Mouse (Mus musculus) mouse embryonic stem cell (cell line): ENCODE measurements at regions not wholly inside any gene's neighbourhood (a gene's known extent, or its start where the extent isn't known, plus 50 kb on each side); places are given as distances from the start of the nearest gene placed in this dataset.

ENCODE experiments used
- in situ Hi-C, 2 experiments: fragments of 300-500 bp; cut with MboI; formaldehyde crosslinking; loops; 1 replicate in 1 of 2; 3 replicates in 1 of 2; pipeline ENCODE4 v1.14.3; 2019 to 2020; ENCODE audit warnings: low sequenced_read_pairs in 2 of 2, low pct_unique_long_range_greater_than_20kb in 1 of 2, mixed read lengths in 1 of 2; ENCODE audit not compliant: unreplicated experiment in 1 of 2

GRCm38 (mm10) chr6:133904501-133904900 lies 50.9 kb upstream of the Kap start:
- in situ Hi-C loops = no loop called here

DNA sequence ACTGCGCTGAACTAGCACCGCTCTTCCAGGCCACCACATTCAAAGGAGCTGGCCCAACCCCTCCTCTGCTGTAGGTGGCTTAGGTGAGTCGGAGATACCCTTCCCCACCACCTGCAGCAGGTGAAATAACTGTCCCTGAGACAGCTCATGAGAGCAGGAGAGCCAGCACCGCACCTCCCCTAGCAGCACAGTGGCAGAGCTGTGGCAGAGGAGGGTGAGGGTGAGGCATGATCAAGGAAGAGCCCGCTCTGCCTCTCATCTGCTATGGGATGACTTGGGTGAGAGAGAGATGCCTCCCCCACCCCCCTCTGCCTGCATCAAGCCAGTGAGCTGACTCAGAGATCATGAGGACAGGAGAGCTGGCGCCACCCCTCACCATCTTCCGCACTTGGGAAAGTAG lies 81.1 kb upstream of the Kap start:
- in situ Hi-C loops = no loop called here

DNA sequence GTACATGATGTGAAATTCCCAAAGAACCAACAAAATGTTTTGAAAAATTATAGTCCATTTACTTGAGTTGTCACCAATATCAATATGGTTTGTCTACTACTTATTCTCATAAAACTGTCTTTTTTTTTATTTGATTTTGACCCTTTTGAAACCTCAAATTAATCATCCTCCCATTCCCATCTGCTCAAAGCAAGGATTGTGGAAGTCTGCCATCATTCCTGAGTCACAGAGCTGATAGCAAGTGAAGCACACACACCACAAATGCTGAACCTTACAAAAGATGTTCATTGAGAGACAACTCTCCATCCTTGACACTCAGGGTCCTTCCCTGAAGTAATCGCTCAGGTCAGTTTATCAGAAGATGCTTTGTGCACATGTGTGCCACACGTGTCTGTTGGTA lies 82.1 kb upstream of the Kap start:
- in situ Hi-C loops = no loop called here

- in situ Hi-C loops = loop anchor here (5.0 to 25.0 kb wide), 4 partner anchors 282 to 652 kb away; no protein-coding TSS in a partner anchor
Observed at GRCm38 (mm10) chr6:133959902-133960634, 75.4 kb upstream of the Etv6 start.

DNA sequence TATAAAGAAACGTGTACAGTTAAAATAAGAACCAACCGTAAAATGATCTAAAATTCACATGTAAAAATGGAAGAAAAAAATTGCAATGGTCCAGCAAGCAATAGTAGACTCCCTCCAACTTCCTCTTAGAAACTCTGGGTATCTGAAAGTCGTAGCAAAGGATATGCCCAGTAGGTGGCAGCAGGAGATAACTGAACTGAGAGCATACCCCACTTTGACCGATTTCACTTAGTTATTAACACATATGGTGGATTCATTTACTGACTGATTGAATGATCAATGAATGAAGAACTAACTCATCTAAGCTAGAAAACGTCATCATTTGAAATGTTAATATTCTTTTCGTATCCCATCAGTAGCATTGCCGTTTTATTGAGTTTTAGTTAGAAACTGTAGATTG lies 74.8 kb upstream of the Etv6 start:
- in situ Hi-C loops = loop anchor here (5.0 to 25.0 kb wide), 3 partner anchors 282 to 652 kb away; no protein-coding TSS in a partner anchor

- in situ Hi-C loops = loop anchor here (5.0 to 25.0 kb wide), 3 partner anchors 280 to 650 kb away; no protein-coding TSS in a partner anchor
Observed at GRCm38 (mm10) chr6:133962641-133963040, 72.9 kb upstream of the Etv6 start.

DNA sequence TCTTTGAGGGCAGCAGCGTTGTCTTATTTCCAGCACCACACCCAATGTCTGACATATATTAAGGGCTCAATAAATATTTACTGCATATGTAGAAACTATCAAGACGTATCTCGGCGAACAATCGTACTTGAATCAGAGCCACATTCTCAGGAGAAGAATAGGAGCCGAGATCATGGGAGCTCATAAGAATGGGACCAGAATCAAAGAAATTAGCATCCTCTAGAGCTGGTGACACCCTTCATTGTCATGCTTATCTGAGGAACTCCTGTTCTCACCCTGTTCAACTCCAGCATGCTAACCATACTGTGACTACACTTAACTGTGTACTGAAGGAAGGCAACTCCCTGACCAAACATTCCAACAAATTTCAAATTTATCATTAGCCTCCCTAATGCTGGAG lies 72.2 kb upstream of the Etv6 start:
- in situ Hi-C loops = loop anchor here (5.0 to 25.0 kb wide), 3 partner anchors 279 to 649 kb away; no protein-coding TSS in a partner anchor

GRCm38 (mm10) chr6:133967286-133967685 lies 68.2 kb upstream of the Etv6 start:
- in situ Hi-C loops = loop anchor here (5.0 to 25.0 kb wide), 3 partner anchors 275 to 645 kb away; no protein-coding TSS in a partner anchor

DNA sequence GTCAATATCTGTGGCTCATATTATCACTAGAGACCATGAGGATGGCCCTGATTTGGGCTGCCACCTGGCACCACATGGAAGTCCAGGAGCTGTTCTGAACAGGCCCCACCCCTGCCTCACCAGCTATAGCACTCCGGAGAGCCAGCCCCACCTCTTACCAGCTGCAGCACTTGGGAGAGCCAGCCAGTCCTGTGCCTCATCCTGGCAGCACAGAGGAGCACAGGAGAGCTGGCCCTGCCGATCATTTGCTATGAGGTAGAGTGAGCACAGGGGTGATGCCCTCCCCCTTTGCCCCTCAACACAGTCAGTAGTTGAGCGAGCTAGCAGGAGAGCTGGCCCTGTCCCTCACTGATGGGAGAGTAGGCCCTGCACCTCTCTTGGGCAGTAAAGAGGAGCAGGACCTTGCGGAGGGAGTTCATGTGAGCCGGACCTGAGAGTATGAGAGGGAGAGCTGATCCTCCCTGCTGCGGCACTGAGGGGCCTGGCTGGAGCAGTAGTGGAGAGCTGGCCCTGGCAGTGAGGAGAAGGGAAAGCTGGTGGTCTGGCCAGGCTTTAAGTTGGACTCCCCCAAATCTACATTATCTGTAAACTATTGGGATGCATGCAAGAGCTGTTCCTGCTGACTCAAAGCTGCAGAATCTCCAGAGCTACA lies 63.3 kb upstream of the Etv6 start:
- in situ Hi-C loops = loop anchor here (25.0 kb wide), 1 partner anchor 640 kb away; no protein-coding TSS in a partner anchor

- in situ Hi-C loops = loop anchor here (25.0 kb wide), 1 partner anchor 639 kb away; no protein-coding TSS in a partner anchor
Observed at GRCm38 (mm10) chr6:133973205-133973838, 62.2 kb upstream of the Etv6 start.

- in situ Hi-C loops = no loop called here
Observed at GRCm38 (mm10) chr6:133975951-133976350, 59.5 kb upstream of the Etv6 start.

GRCm38 (mm10) chr6:133976854-133977253 lies 58.6 kb upstream of the Etv6 start:
- in situ Hi-C loops = no loop called here

- in situ Hi-C loops = no loop called here
Observed at GRCm38 (mm10) chr6:133983804-133984514, 51.5 kb upstream of the Etv6 start.

- in situ Hi-C loops = no loop called here
Observed at GRCm38 (mm10) chr6:133984666-133985355, 50.7 kb upstream of the Etv6 start.
